Mouse (Mus musculus) liver, adult 2 months (tissue): ENCODE results near the gene Slc3a1. TPM values are rescaled to one million over a fixed set of nuclear protein-coding genes. Genes with fewer than 3 reads are reported as not detected.

Source experiments
- DNase-seq: peaks from one replicate; pipeline ENCODE4 v3.0.0-alpha.2; 2011; ENCODE audit warnings: low read depth, low spot score; ENCODE audit errors: extremely low read depth
- H3K27ac ChIP-seq: fragments of 200-500 bp; replicated peaks from 2 replicates; pipeline ENCODE4 v1.5.1; 2012; ENCODE audit warnings: low read depth, mild to moderate bottlenecking, control low read depth, inconsistent platforms, low read length; ENCODE audit not compliant: insufficient read depth
- H3K27me3 ChIP-seq: fragments of 200-500 bp; 2 replicates; pipeline ENCODE4 v1.6.1; 2012; ENCODE audit warnings: mild to moderate bottlenecking, moderate library complexity, low read length, inconsistent platforms; ENCODE audit not compliant: control insufficient read depth, insufficient read depth
- H3K36me3 ChIP-seq: fragments of 200-500 bp; 2 replicates; pipeline ENCODE4 v1.6.1; 2012; ENCODE audit warnings: low read length, inconsistent platforms; ENCODE audit not compliant: control insufficient read depth, insufficient read depth
- H3K4me1 ChIP-seq: fragments of 200-500 bp; 2 replicates; pipeline ENCODE4 v1.6.1; 2011; ENCODE audit warnings: low read length; ENCODE audit not compliant: control insufficient read depth, insufficient read depth
- H3K4me3 ChIP-seq: fragments of 200-500 bp; 2 replicates; pipeline ENCODE4 v1.5.1; 2011; ENCODE audit warnings: low read depth, mild to moderate bottlenecking, control low read depth, low read length, moderate library complexity; ENCODE audit not compliant: insufficient read depth
- H3K79me2 ChIP-seq: fragments of 200-500 bp; 2 replicates; pipeline ENCODE4 v1.6.1; 2012; ENCODE audit warnings: inconsistent platforms, mild to moderate bottlenecking, low read length, moderate library complexity; ENCODE audit not compliant: control insufficient read depth, insufficient read depth
- H3K9ac ChIP-seq: fragments of 200-500 bp; 2 replicates; pipeline ENCODE4 v1.6.1; 2012; ENCODE audit warnings: low read depth, mild to moderate bottlenecking, control low read depth, inconsistent platforms, low read length
- CTCF ChIP-seq: fragments of 200-500 bp; IDR thresholded peaks from 2 replicates; pipeline ENCODE4 v1.5.1; 2011; ENCODE audit warnings: low read depth, low read length, control low read depth
- POLR2A ChIP-seq: fragments of 200-500 bp; IDR thresholded peaks from 2 replicates; pipeline ENCODE4 v1.6.1; 2011; ENCODE audit warnings: low read length, control low read depth; ENCODE audit not compliant: insufficient read depth; ENCODE audit errors: extremely low read depth
- WGBS: fragments of 180-500 bp; shearing (Covaris S2); methylation state at CpG from one replicate; pipeline ENCODE4 v1.1.7; 2018; 5-methylcytosine and 5-hydroxymethylcytosine counted together
- polyA plus RNA-seq: library from polyadenylated mRNA; depleted of rRNA; stranded (reverse); fragments of >200 nt; gene quantifications from 2 replicates; pipeline ENCODE4 v1.2.3, GENCODE M21; 2012
- total RNA-seq: library from RNA; depleted of rRNA; stranded (reverse); fragments of >200 nt; gene quantifications from 2 replicates; pipeline ENCODE4 v1.2.3, GENCODE M21; 2014

Slc3a1 gene
- total and polyA plus RNA-seq, 2 experiments: 16.3 to 50.2 TPM

GRCm38 (mm10) chr17:85037855-85038254 lies 9.7 kb downstream of the Slc3a1 start:
- Histone ChIP-seq H3K9ac (no peak overlapping the region), H3K27me3 (no peaks in the 10 kb centered on the region), H3K27ac (peak overlapping the region; percentile 4; the same call in 1 of the 2 replicates), H3K36me3 (no peaks in the 10 kb centered on the region; the same call in 1 of the 2 replicates), H3K4me1 (peaks cover 26% of the 10 kb centered on the region), H3K4me3 (no peak overlapping the region), H3K79me2 (no peaks in the 10 kb centered on the region)
- 31% methylated on average over 5 of the region's 5 CpGs for WGBS
- no peak for TF ChIP-seq POLR2A
- DNase-seq: peak; percentile 78

- no peak overlapping the region; the same call in 1 of the 2 replicates for H3K27ac ChIP-seq
- TF ChIP-seq POLR2A: no peak
- no peak for TF ChIP-seq CTCF
- 91% methylated on average over 4 of the region's 4 CpGs for WGBS
- peaks cover 31% of the 10 kb centered on the region for H3K4me1 ChIP-seq
- no peaks in the 10 kb centered on the region; the same call in 1 of the 2 replicates for H3K36me3 ChIP-seq
- H3K4me3 ChIP-seq: no peak overlapping the region
- no peak overlapping the region for H3K9ac ChIP-seq
- no peaks in the 10 kb centered on the region for H3K27me3 ChIP-seq
- H3K79me2 ChIP-seq: no peaks in the 10 kb centered on the region
- DNase-seq: no peak
These were observed 10.1 kb downstream of the Slc3a1 start for GRCm38 (mm10) chr17:85038311-85038710.

GRCm38 (mm10) chr17:85038761-85039160 lies 10.6 kb downstream of the Slc3a1 start:
- no peaks in the 10 kb centered on the region for H3K27me3 ChIP-seq
- no peak overlapping the region for H3K27ac ChIP-seq
- no peak overlapping the region for H3K9ac ChIP-seq
- H3K4me3 ChIP-seq: no peak overlapping the region
- no peak for DNase-seq
- TF ChIP-seq POLR2A (no peak), CTCF (no peak)
- WGBS: 97% methylated on average over 5 of the region's 5 CpGs
- peaks cover 33% of the 10 kb centered on the region for H3K4me1 ChIP-seq
- H3K79me2 ChIP-seq: no peaks in the 10 kb centered on the region
- H3K36me3 ChIP-seq: no peaks in the 10 kb centered on the region; the same call in 1 of the 2 replicates

- Histone ChIP-seq H3K9ac (no peak overlapping the region), H3K4me1 (peaks cover 44% of the 10 kb centered on the region), H3K27ac (peak overlapping the region; percentile 75), H3K36me3 (no peaks in the 10 kb centered on the region; the same call in 1 of the 2 replicates), H3K4me3 (no peak overlapping the region), H3K79me2 (no peaks in the 10 kb centered on the region), H3K27me3 (no peaks in the 10 kb centered on the region)
- TF ChIP-seq CTCF (no peak), POLR2A (no peak)
- peak; percentile 82 for DNase-seq
- 28% methylated on average over 7 of the region's 7 CpGs for WGBS
These were observed 12.7 kb downstream of the Slc3a1 start for GRCm38 (mm10) chr17:85040913-85041312.

GRCm38 (mm10) chr17:85042419-85042818 lies 14.2 kb downstream of the Slc3a1 start:
- Histone ChIP-seq H3K36me3 (no peaks in the 10 kb centered on the region), H3K27ac (peak overlapping the region; percentile 71), H3K4me3 (no peak overlapping the region), H3K9ac (no peak overlapping the region), H3K27me3 (no peaks in the 10 kb centered on the region), H3K79me2 (no peaks in the 10 kb centered on the region), H3K4me1 (peaks cover 44% of the 10 kb centered on the region)
- WGBS: 40% methylated on average over 6 of the region's 6 CpGs
- peak; percentile 46 for DNase-seq
- TF ChIP-seq CTCF: no peak
- no peak for TF ChIP-seq POLR2A

- TF ChIP-seq POLR2A: no peak
- TF ChIP-seq CTCF: no peak
- WGBS: 27% methylated on average over 6 of the region's 6 CpGs
- no peaks in the 10 kb centered on the region for H3K79me2 ChIP-seq
- H3K4me3 ChIP-seq: no peak overlapping the region
- H3K36me3 ChIP-seq: no peaks in the 10 kb centered on the region
- H3K27ac ChIP-seq: peak overlapping the region; percentile 90
- H3K27me3 ChIP-seq: no peaks in the 10 kb centered on the region
- H3K4me1 ChIP-seq: peaks cover 42% of the 10 kb centered on the region
- peak overlapping the region; percentile 37; the same call in 1 of the 2 replicates for H3K9ac ChIP-seq
- peak; percentile 93 for DNase-seq
These were observed 15.2 kb downstream of the Slc3a1 start for GRCm38 (mm10) chr17:85043404-85043816.
